Mouse (Mus musculus) layer of hippocampus, adult 8-10 months (tissue): ENCODE results near the gene Cdk12. TPM values are rescaled to one million over a fixed set of nuclear protein-coding genes. Genes with fewer than 3 reads are reported as not detected.

Experiments used
- DNase-seq, 2 experiments: peaks; one replicate each; pipeline ENCODE4 v3.0.0; 2022; ENCODE audit warnings: low spot score in 2 of 2
- total RNA-seq, 4 experiments: library from RNA; stranded (reverse); gene quantifications; 2 replicates each; pipeline ENCODE4 v1.2.4; 2022

The Cdk12 gene
- total RNA-seq, 4 experiments from 2014 or later, result 38.8 to 43.5 (median 42.3) TPM

DNA sequence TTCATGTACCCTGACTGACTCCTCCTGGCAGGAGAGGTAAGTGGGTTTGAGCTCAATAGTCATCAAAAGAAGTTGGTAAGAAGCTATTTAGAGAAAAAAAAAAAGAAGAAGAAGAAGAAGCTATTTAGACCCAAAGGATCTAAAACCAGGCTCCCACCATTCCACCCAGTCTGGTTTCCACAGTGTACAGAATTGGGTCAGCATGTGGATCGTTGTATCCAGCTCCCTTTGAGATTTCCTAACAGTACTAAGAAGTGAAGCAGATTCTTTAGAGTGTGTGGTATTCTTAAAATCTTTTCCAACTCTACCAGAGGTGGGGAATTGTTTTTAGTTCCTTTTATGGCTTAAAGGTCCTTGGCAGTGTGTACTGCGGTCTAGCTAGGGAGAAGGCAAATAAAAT, 50.9 kb downstream of the Cdk12 start:
- DNase-seq, result no peak

DNA sequence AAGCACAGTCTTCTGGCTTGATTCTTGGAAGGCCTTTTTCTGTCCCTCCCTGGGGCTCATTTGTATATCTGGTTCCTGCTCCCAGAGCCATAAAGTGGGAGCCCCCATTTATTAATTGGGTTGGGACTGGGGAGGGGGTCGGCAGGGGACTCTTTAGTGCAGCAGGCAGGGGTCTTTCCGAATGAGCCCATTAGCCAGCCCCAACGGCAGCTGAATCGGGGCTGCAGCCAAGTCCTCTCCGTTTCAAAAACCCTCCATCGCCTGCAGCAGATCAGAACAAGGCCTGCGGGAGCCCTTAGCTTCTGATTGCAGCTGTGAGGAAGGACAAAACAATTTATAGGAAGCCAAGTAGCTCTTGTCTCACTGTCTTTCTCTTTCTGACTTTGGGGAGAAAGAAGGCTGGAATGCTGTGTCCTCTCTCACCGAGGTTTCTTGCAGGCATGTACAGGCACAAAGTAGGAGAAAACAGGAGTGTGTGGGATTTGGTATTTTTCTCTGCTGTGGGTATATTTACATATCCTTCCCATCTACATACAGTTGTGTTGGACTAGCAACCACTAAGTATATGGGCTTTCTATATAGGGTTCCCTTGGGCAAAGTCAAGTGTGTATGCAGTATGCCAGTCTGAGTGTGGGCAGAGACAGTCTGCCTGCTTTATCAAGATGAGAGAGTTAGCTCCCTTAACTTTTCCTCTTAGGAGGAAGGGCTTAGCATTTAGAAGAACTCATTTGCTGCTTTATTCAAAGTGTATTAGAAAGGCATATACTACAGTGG, 58.0 kb downstream of the Cdk12 start:
- DNase-seq, result no peak

DNA sequence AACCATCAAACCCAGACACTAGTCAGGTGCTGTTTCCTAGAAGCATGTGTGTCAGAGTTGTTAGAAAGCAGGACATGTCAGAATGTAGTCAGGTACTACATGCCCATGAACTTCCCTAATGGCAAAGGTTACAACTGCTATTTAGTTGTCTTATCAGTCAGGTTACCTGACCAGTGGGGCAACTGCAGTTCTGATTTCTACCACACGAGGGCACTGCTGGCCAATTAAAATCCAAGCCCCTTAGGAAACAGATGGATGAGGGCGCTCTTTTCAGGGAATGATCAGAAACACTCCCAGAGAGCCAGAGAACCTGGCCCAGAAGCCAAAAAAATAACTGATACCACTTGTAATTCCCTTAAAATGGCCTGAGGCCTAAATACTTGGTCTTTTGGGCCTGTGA, 62.2 kb downstream of the Cdk12 start:
- peak; percentile 74 to 93 for DNase-seq

DNA sequence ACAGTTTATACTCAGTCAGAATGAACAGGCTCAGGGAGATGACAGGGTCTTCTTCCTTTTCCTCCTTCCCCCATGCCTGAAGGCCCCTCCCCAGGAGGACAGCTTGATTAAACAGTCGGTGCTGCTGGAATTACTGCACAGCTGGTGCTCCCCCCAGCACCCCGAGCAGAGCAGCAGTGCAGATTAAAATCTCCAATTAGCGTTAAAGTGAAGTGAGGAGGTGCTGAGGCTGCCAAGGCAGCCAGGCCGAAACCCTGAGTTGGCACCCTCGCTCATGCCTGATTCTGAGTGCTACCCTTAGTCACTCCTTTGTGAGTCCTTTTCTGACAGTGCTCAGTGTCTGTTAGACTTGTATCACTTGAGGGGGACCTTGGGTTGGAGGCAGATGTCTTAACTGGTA, 63.0 kb downstream of the Cdk12 start:
- no peak for DNase-seq

DNA sequence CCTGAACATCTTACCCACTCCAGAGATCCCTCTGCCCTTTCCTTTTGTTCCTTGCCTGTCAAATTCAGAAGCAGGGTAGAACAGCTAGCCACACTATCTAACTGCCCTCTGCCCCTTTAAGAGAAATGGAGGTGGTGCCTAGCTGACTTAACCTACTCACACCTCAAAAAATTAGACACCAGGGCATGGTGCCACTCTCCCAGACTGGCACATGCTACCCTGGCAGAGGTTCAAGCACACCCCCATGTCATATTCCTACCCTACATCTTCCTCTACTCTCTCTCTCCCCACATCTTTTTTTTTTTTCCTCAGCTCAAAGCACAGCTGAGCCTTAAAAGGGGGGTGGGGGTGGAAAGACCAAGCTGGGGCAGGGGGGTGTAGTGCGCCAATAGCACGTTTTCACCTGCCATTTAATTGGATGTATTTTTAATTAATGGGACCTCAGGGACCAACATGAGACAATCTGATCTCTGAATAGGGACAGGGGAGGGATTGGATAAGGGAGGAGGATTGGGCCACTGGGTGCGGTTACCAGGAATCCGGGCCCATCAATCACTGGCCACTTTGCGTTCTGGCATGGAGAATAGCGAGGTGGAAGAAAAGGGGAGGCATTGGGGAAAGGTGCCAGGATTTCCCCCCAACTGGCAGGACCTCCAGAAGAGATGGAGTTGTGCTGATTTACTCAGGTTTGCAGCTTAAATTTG, 64.0 kb downstream of the Cdk12 start:
- DNase-seq, result no peak

DNA sequence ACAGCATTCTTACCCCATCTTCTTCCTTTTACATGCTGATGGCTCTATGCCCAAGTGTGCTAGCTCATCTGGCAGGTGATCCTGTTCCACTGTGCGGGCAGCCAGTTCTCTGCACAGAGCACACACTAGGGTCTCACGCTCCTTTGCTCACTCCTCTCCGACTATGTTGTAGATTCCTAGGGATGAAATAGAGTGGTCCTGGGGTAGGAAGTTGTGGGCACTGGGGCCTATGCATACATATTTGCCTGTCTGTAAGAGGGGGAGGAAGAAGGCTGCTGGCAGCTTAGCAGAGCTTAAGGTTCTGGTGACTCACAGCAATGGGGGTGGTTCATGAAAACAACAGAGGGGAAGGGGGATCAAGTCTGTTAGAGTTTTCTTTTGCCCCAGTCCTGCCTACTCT, 67.2 kb downstream of the Cdk12 start:
- peak; percentile 46 to 56 for DNase-seq

DNA sequence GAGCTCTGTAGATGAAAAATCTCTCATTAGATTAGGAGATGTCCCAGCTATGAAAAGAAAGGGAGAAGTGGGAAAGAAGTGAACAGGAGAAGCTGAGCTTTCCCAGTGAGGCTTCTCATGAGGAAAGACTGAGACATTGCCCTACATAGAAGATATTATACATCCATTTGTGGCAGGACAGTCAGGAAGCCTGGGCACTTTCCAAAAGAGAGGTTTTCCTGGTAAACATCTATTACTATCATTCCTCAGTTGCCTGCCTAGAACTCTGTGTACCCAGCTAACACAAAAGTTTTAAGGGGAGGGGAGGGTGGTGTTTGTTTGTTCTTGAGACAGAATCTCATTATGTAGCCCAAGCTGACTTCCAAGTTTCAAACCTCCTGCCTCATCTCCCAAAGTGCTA, 67.6 kb downstream of the Cdk12 start:
- peak in 1 of 2 experiments; percentile 10 for DNase-seq

DNA sequence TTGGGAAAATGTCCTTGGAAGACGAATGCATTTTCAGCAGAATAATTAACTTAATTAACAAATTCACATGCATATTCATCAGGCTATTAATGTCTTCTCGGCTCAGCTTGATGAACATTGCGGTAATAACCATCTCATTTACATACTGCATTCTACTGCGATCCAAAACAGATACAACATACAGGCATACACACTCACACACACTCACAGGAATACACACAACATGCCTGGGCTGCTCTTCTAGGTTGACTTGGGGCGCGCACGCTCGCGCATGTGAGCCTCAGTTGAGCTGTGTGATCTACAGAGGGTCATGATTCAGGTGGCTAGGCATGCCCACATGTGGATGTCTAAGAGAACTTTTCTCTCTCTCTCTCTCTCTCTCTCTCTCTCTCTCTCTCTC, 80.9 kb downstream of the Cdk12 start:
- DNase-seq, result no peak

DNA sequence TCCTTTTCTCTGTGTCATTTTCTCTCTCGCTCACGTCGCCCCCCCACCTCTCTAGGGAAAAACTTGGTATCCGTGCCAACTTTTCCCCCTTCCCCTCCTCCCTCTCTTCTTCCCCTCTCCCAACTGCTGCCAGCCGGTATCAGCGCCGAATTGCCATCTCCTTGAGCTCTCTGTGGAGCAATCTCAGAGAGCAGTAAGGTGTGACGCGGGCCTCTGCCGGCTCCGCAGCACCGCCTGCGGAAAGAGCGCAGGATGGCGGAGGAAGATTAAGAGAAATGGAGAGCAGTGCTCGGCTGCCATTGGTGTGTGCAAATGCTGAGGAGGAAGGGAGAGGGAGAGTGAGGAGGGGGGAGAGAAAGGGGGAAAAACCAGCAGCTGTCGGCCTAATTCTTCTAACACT, 81.4 kb downstream of the Cdk12 start:
- DNase-seq, result no peak

DNA sequence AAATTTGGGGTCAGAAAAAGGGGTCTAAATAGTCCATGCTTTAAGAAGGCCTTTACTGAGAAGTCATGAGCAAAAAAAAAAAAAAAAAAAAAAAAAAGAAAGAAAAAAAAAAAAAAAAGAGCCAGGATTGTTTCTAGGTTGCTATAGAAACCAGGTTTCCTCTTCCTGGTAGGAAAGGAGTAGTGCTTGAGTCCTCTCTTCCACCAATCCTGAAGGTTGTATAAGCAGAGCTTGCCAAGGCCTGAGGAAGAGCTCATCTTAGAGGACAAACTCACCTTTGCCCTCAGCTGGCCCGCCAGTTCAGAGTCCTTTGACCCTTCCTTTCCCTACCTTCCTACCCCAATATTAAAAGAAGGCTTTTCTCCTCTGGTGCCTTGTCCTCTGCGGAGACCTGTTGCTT, 82.5 kb downstream of the Cdk12 start:
- DNase-seq, result no peak

DNA sequence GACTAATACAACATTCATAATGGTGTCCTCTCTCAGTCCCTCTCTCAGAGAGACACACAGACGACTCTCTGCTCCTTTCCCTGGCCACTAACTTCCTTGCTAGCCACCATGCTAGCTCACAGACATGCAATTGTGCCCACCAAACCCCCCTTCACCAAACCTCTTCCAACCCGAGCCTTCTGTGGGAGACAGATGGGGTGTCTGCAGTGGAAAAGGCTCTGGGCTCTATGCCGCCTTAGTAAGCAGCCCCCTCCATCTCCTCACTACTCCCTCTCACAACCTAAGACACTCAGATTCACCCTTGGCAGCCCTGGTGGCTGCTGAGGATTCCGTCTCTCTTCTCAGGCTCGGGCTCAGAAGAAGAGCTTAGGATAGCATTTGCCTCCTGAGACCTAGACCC, 84.7 kb downstream of the Cdk12 start:
- DNase-seq, result no peak

DNA sequence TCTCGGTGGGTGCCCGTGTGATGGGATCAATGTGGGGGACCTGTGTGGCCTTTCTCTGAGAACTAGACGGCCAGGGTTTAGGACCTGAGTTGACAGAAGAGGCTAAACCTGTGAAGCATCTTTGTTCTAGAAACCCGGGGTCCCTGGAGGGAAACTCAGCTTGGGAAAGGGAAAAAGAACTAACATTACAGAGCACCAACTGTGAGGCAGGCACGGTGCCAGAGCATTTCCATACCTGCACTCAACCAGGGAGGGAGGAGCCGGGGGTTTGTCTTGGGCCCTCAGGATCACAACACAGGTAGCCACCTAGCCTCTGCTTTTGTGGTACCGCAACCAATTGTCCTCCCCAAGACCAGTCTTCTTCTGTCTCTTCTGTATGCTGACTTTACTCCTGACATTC, 85.1 kb downstream of the Cdk12 start:
- no peak for DNase-seq

DNA sequence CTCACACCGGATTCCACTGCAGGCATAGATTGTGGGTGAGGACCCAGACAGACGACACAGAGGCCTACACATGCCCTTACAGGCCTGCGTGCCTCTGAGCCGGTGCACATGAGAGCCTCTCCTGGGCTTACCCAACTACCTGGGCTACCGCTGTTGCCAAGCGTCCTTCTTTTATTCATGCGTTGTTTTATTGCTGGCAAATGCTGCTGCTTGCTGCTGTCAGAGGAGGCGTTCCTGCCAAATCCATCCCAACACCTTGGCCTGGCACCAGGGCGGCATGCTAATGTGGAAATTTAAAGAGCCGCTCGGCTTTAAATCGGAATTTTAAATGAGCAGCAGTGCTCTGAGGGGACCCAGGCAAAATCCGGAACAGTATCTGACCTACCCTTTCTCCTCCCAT, 87.0 kb downstream of the Cdk12 start:
- peak in 1 of 2 experiments; percentile 44 for DNase-seq

DNA sequence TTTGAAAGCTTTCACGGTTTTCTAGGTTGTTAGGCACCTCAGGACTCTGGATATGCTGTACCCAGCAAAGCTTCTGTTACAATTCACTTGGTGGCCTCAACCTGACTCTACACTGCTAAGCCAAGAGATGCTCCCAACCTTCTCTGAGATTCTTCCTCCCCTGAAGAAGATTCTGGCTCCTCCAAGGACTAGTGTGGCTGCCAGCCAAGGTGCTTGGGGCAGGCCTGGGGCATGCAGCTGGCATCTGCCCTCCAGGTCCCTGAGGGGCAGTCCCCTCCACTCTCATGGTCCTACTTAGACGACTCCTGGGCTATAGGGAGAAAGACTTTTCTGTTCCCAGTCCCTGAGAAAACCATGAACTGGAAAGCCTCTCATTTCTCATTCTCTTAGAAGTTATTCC, 88.0 kb downstream of the Cdk12 start:
- DNase-seq, result no peak

DNA sequence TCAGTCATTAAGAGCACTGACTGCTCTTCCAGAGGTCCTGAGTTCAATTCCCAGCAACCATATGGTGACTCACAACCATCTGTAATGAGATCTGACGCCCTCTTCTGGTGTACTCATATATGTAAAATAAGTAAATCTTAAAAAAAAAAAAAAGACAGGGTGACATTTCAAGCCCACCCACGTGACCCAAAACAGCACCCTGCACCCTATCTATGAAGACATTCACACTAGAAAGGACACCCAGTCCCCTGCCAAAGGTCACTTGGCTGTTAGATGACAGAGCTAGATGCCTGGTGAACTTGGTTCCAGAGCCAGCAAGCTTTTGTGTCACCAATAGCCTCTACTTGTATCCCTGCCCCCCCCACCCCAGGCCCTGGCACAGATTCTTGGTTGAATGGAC, 90.2 kb downstream of the Cdk12 start:
- no peak for DNase-seq

DNA sequence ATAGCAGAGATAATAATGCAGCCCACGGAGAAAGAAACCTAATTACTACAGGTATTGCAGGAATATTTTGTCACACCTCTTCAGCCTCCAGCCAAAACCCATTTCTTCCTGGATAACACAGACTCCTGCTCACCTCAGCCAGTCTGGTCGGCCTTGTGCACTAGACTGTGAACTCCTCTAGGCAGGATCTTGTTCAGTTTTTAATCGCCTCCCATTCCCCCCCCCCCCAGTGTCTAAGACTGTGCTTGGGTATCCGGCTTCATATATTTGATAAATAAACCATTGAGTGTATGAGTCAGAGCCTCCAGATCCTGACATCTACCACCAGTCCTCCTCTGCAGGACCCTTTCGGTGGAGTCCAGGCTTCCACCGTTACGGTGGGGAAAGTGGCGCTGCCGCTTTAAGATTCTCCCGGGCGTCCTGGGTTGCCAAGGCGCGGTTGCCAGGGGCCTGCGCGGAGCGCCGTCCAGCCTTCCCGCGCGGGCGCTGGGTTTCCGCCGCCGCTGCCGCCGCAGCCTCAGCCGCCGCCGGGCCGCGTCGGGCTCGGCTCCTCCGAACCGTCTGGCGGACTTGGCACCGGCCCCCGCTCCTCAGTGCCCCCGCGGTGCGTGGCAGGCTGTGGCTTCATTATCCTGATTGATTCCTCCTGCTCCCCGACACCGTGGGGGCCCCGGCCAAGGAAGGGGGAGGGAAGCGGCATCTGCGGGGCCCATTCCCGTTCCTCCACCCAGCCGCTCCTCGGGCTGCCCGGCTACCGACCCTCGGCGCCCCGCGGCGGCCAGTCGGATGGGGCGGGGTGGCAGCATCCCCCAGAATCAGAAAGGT, 91.5 kb downstream of the Cdk12 start:
- peak in 1 of 2 experiments; percentile 74 for DNase-seq

DNA sequence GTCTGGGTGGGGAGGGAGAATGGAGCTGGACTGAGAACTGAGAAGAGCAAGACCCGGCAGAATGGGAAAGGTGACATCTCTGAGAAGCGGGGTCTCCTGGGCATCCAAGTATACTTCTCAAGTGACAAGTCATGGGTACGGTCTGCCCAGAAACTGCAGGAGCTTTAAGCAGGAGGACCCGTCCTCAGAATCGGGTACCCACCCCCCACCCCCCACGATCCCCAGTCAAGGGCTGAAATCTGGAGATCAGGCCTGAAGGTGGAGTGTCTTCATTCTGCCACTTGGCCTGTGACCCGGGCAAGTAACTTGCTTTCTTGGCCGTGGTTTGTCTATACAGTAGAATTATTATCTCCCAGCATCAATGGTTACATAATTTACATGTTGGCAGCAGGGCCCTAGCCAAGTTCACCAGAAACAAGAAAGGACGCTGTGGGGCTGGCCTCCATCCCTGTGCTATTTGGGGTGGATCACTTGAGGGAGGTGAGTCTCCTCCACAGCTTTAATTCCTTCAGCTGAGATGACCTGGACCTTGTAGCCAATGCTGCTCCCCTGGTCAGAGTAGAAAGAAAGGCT, 92.2 kb downstream of the Cdk12 start:
- DNase-seq, result no peak

DNA sequence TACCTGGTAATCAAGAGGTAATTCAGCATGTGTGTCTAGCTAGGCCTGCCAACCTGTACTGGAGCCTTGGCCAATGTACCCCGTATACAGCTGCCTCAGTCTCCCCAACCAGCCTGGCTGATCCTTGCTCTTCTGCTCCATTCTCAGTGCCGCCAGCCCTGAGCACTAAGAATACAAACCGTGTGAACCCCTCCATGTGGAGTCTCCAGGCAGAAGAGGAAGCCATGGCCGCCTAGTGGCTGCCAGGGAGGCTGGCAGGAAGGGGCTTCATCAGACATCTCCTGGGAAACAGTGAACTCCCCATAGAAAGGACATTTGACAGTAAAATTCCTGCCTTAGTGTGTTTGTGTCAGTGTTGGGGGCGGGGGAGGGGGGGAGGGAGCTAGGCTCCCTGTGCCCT, 93.4 kb downstream of the Cdk12 start:
- peak in 1 of 2 experiments; percentile 60 for DNase-seq

DNA sequence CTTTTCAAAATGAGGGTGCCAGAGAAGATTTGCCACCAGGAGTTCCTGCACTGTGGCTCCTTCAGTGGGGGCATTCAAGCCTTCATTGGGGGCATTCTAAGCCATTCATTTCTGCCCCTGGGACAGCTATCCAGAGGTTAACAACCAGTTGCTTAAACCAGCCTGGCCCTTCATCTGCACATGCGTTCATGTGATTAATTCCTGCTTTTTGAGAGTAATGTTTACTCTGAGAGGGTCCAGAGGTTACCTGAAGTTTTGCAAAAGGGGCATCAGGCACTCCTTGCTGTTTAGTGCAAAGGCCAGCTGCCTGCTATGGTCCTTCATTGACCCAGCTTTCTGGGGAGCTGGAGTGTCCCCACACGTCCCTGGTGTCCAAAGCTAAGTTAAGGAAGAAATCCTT, 94.1 kb downstream of the Cdk12 start:
- DNase-seq, result no peak

DNA sequence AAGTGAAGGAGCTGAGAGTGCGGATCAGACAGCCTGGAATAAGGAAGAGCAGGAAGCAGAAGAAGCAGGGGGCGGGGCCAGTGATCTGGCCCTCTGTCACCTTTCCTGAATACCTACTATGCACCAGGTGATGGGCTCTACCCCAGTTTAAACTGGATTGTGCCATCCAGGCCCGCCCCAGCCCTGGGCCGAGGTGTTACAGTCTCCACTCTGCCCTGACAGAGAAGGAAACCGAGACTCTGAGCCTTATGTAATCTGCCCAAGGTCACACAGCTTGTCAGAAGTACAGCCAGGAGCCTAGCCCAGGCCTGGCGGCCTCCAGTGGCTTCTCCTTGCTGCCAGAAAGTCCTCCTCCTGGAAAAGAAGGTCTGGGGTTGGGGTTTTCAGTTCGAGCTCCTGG, 94.9 kb downstream of the Cdk12 start:
- DNase-seq, result no peak

DNA sequence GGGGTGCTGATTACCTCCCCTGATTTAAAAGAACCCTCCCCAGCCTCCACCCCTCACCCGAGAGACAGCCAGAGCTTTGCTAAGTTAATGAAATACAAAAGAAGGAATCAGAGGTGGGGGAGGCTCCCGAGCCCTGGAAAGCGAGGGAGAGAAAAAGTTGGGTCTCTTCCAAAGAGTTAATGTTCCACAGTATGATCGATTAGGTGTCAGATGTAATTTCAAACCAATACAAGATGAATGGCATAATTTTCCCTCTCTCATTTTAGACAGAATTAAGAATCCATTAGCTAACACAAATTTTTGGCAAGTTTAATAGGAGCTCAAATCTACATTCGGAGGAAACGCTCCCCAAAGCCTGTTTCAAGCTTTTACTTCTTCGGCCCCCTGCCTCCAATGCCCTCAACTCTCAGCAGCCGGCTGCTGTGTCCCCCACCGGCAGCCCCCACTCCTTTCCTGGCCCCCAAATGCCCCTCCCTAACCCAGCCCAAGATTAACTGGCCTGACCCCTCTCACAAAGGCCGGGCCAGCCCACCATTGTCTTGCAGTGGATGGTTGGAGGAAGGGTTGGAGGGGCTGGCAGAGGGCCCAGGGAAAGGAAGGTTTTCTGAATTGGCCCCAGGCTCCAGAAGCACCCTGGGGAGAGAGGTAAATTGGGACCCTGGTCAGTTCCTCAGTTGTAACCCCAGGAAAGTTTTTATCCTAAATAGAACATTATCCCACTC, 95.8 kb downstream of the Cdk12 start:
- DNase-seq, result no peak
